8 mouse cellular contexts compared by ENCODE assay signal in genomic region chr13:21326657-21327211, GRCm38 (mm10). TPM values are rescaled to one million over a fixed set of nuclear protein-coding genes. Genes with fewer than 3 reads are reported as not detected.
DNase-seq lines count a peak whose midpoint lies in the region; ATAC-seq and TF ChIP-seq lines count a peak whose summit lies in the region.

No protein-coding gene starts in this region.

- TF ChIP-seq CTCF in E14TG2a.4 (conservative IDR thresholded peaks at IDR 0.05; ENCODE audit: low read length), result peak; percentile 75
- TF ChIP-seq CTCF in heart, postnatal 0 days (IDR thresholded peaks at IDR 0.05; ENCODE audit: low read depth), result peak; percentile 81
- TF ChIP-seq CTCF in olfactory bulb, adult 2 months (IDR thresholded peaks at IDR 0.05; ENCODE audit: insufficient read depth, low read depth, low read length), result peak; percentile 87
- TF ChIP-seq CTCF in thymus, adult 2 months (IDR thresholded peaks at IDR 0.05; ENCODE audit: borderline replicate concordance, control insufficient read depth, extremely low read depth, insufficient read depth, low read length, poor library complexity), result 0 out of 2 replicates have a peak, but pooled peaks have one; percentile 31

- TF ChIP-seq EP300 in heart, postnatal 0 days (IDR thresholded peaks at IDR 0.05; ENCODE audit: low read depth), result no peak

- TF ChIP-seq POLR2A in olfactory bulb, adult 2 months (IDR thresholded peaks at IDR 0.05; ENCODE audit: insufficient read depth, low read depth, low read length), result no peak
- TF ChIP-seq POLR2A in thymus, adult 2 months (IDR thresholded peaks at IDR 0.05; ENCODE audit: control insufficient read depth, extremely low read depth, insufficient read depth, low read length, poor library complexity), result no peak

- ATAC-seq in forebrain, embryonic 12.5 days (ENCODE audit: low FRiP score), result peak; percentile 72
- no peak; the same call in 1 of the 2 replicates for ATAC-seq in heart, postnatal 0 days (ENCODE audit: insufficient read depth, low read depth)
- ATAC-seq in liver, embryonic 16.5 days (ENCODE audit: low read depth), result peak; percentile 58

- H3K27me3 ChIP-seq in E14TG2a.4 (ENCODE audit: insufficient read depth, low read length), result peaks cover 3% of the 10 kb centered on the region
- peaks cover 8% of the 10 kb centered on the region for H3K27me3 ChIP-seq in forebrain, embryonic 12.5 days
- no peaks in the 10 kb centered on the region for H3K27me3 ChIP-seq in heart, postnatal 0 days (ENCODE audit: control insufficient read depth, insufficient read depth, low read length)
- H3K27me3 ChIP-seq in liver, embryonic 16.5 days (ENCODE audit: control insufficient read depth, insufficient read depth, low read depth, low read length), result peaks cover 16% of the 10 kb centered on the region
- H3K27me3 ChIP-seq in thymus, adult 2 months (ENCODE audit: control insufficient read depth, insufficient read depth, low read length), result no peaks in the 10 kb centered on the region; the same call in 1 of the 2 replicates

- peak; percentile 64 for DNase-seq in c-Kit-positive CD71-negative TER-119-negative erythroid progenitor cells, embryonic 14.5 days (ENCODE audit: low read depth)
- peak; percentile 78 for DNase-seq in heart, postnatal 0 days (ENCODE audit: low spot score)
- peak; percentile 92 for DNase-seq in kidney, postnatal 4 days
- DNase-seq in thymus, adult 2 months, result peak; percentile 29

- H3K36me3 ChIP-seq in E14TG2a.4 (ENCODE audit: insufficient read depth, low read length), result no peaks in the 10 kb centered on the region
- no peaks in the 10 kb centered on the region for H3K36me3 ChIP-seq in forebrain, embryonic 12.5 days (replicated peaks)
- H3K36me3 ChIP-seq in heart, postnatal 0 days (replicated peaks; ENCODE audit: control insufficient read depth, insufficient read depth, low read length), result no peaks in the 10 kb centered on the region
- H3K36me3 ChIP-seq in liver, embryonic 16.5 days (ENCODE audit: control insufficient read depth, insufficient read depth), result no peaks in the 10 kb centered on the region
- H3K36me3 ChIP-seq in thymus, adult 2 months (ENCODE audit: control insufficient read depth, insufficient read depth, low read length), result no peaks in the 10 kb centered on the region

- 1% methylated on average over 24 of the region's 24 CpGs for WGBS in forebrain, embryonic 12.5 days
- WGBS in heart, postnatal 0 days, result under 1% methylated on average over 24 of the region's 24 CpGs
- WGBS in liver, embryonic 16.5 days (ENCODE audit: insufficient replicate concordance), result under 1% methylated on average over 24 of the region's 24 CpGs
- 1% methylated on average over 24 of the region's 24 CpGs for WGBS in olfactory bulb, adult 2 months
- under 1% methylated on average over 24 of the region's 24 CpGs for WGBS in thymus, adult 2 months

- H3K4me3 ChIP-seq in E14TG2a.4 (replicated peaks; ENCODE audit: low read length), result peak overlapping the region; percentile 79
- H3K4me3 ChIP-seq in forebrain, embryonic 12.5 days (replicated peaks), result peak overlapping the region; percentile 44
- H3K4me3 ChIP-seq in heart, postnatal 0 days (ENCODE audit: low read depth, low read length), result peak overlapping the region; percentile 44
- H3K4me3 ChIP-seq in liver, embryonic 16.5 days (ENCODE audit: low read depth, low read length), result peak overlapping the region; percentile 55
- H3K4me3 ChIP-seq in olfactory bulb, adult 2 months (ENCODE audit: insufficient read depth, low read depth, low read length), result peak overlapping the region; percentile 56
- peak overlapping the region; percentile 12; the same call in 1 of the 2 replicates for H3K4me3 ChIP-seq in thymus, adult 2 months (ENCODE audit: control insufficient read depth, insufficient read depth, low read length)

- peak overlapping the region; percentile 42 for H3K9ac ChIP-seq in forebrain, embryonic 12.5 days
- H3K9ac ChIP-seq in heart, postnatal 0 days (replicated peaks; ENCODE audit: low read depth, low read length), result no peak overlapping the region
- H3K9ac ChIP-seq in liver, embryonic 16.5 days (ENCODE audit: low read depth, low read length), result no peak overlapping the region

- peaks cover 17% of the 10 kb centered on the region for H3K4me1 ChIP-seq in E14TG2a.4 (replicated peaks; ENCODE audit: low read depth, low read length)
- peaks cover 11% of the 10 kb centered on the region for H3K4me1 ChIP-seq in forebrain, embryonic 12.5 days
- H3K4me1 ChIP-seq in heart, postnatal 0 days (ENCODE audit: control insufficient read depth, insufficient read depth), result 0 out of 2 replicates have a peak, but pooled peaks cover 5% of the 10 kb centered on the region
- peaks cover 11% of the 10 kb centered on the region for H3K4me1 ChIP-seq in liver, embryonic 16.5 days (ENCODE audit: control insufficient read depth, low read depth, low read length)
- peaks cover 9% of the 10 kb centered on the region for H3K4me1 ChIP-seq in olfactory bulb, adult 2 months (ENCODE audit: control insufficient read depth, insufficient read depth, low read length)
- peaks cover 9% of the 10 kb centered on the region; the same call in 1 of the 2 replicates for H3K4me1 ChIP-seq in thymus, adult 2 months (replicated peaks; ENCODE audit: control insufficient read depth, insufficient read depth, low read length)

- H3K27ac ChIP-seq in forebrain, embryonic 12.5 days, result no peak overlapping the region
- no peak overlapping the region for H3K27ac ChIP-seq in heart, postnatal 0 days (ENCODE audit: low read depth)
- H3K27ac ChIP-seq in liver, embryonic 16.5 days (ENCODE audit: low read length), result no peak overlapping the region
- H3K27ac ChIP-seq in olfactory bulb, adult 2 months (ENCODE audit: insufficient read depth, low read depth, low read length), result no peak overlapping the region
- H3K27ac ChIP-seq in thymus, adult 2 months (ENCODE audit: control insufficient read depth, insufficient read depth, low read length), result no peak overlapping the region

- H3K4me2 ChIP-seq in forebrain, embryonic 12.5 days, result peak overlapping the region; percentile 57
- peak overlapping the region; percentile 62 for H3K4me2 ChIP-seq in heart, postnatal 0 days (ENCODE audit: low read depth, low read length)
- H3K4me2 ChIP-seq in liver, embryonic 16.5 days (ENCODE audit: low read depth, low read length), result peak overlapping the region; percentile 73

- H3K9me3 ChIP-seq in E14TG2a.4 (ENCODE audit: low read length), result no peaks in the 10 kb centered on the region
- no peaks in the 10 kb centered on the region for H3K9me3 ChIP-seq in forebrain, embryonic 12.5 days
- no peaks in the 10 kb centered on the region for H3K9me3 ChIP-seq in heart, postnatal 0 days (replicated peaks; ENCODE audit: control insufficient read depth, low read length)
- no peaks in the 10 kb centered on the region for H3K9me3 ChIP-seq in liver, embryonic 16.5 days (replicated peaks; ENCODE audit: control insufficient read depth, low read length)

RNA-seq across cellular contexts. Expression of gene Gpx6, which starts 14.8 kb away (rescaled TPM):
- polyA plus RNA-seq in forebrain, embryonic 12.5 days (2016; fragmentation: Nextera tagmentation; extraction: Ambion mirVana), result not detected in 2 replicates
- not detected in 2 replicates for total RNA-seq in heart, postnatal 0 days (2014; rRNA removed; ENCODE audit: low replicate concordance)
- polyA plus RNA-seq in heart, postnatal 0 days (2015; fragmentation: Nextera tagmentation; extraction: Ambion mirVana), result not detected in 2 replicates
- polyA plus RNA-seq in liver, embryonic 16.5 days (2015; fragmentation: Nextera tagmentation; extraction: Ambion mirVana), result not detected in 2 replicates
- polyA plus RNA-seq in olfactory bulb, adult 2 months (2012; ENCODE audit: insufficient read depth, insufficient read length, low replicate concordance, missing spikeins), result not detected in 2 replicates
- 0.36 and 0.38 TPM in 2 replicates for polyA plus RNA-seq in thymus, adult 2 months (2012; rRNA removed)

RNA-seq across cellular contexts. Expression of gene Olfr1367, which starts 20.0 kb away (rescaled TPM):
- polyA plus RNA-seq in forebrain, embryonic 12.5 days (2016; fragmentation: Nextera tagmentation; extraction: Ambion mirVana), result not detected in 2 replicates
- total RNA-seq in heart, postnatal 0 days (2014; rRNA removed; ENCODE audit: low replicate concordance), result not detected in 2 replicates
- polyA plus RNA-seq in heart, postnatal 0 days (2015; fragmentation: Nextera tagmentation; extraction: Ambion mirVana), result not detected in 2 replicates
- not detected in 2 replicates for polyA plus RNA-seq in liver, embryonic 16.5 days (2015; fragmentation: Nextera tagmentation; extraction: Ambion mirVana)
- polyA plus RNA-seq in olfactory bulb, adult 2 months (2012; ENCODE audit: insufficient read depth, insufficient read length, low replicate concordance, missing spikeins), result not detected in 2 replicates
- polyA plus RNA-seq in thymus, adult 2 months (2012; rRNA removed), result not detected in 2 replicates

RNA-seq across cellular contexts. Expression of gene Gpx5, which starts 34.2 kb away (rescaled TPM):
- not detected in 2 replicates for polyA plus RNA-seq in forebrain, embryonic 12.5 days (2016; fragmentation: Nextera tagmentation; extraction: Ambion mirVana)
- total RNA-seq in heart, postnatal 0 days (2014; rRNA removed; ENCODE audit: low replicate concordance), result not detected in 2 replicates
- not detected in 2 replicates for polyA plus RNA-seq in heart, postnatal 0 days (2015; fragmentation: Nextera tagmentation; extraction: Ambion mirVana)
- not detected in 2 replicates for polyA plus RNA-seq in liver, embryonic 16.5 days (2015; fragmentation: Nextera tagmentation; extraction: Ambion mirVana)
- polyA plus RNA-seq in olfactory bulb, adult 2 months (2012; ENCODE audit: insufficient read depth, insufficient read length, low replicate concordance, missing spikeins), result not detected in 2 replicates
- polyA plus RNA-seq in thymus, adult 2 months (2012; rRNA removed), result not detected in 2 replicates

RNA-seq across cellular contexts. Expression of gene Zscan12, which starts 35.9 kb away (rescaled TPM):
- polyA plus RNA-seq in forebrain, embryonic 12.5 days (2016; fragmentation: Nextera tagmentation; extraction: Ambion mirVana), result 20.1 and 20.2 TPM in 2 replicates
- 3.6 and 7.8 TPM in 2 replicates for total RNA-seq in heart, postnatal 0 days (2014; rRNA removed; ENCODE audit: low replicate concordance)
- polyA plus RNA-seq in heart, postnatal 0 days (2015; fragmentation: Nextera tagmentation; extraction: Ambion mirVana), result 5.2 TPM in 2 replicates
- 2.7 and 2.9 TPM in 2 replicates for polyA plus RNA-seq in liver, embryonic 16.5 days (2015; fragmentation: Nextera tagmentation; extraction: Ambion mirVana)
- not detected in 2 replicates for polyA plus RNA-seq in olfactory bulb, adult 2 months (2012; ENCODE audit: insufficient read depth, insufficient read length, low replicate concordance, missing spikeins)
- 1.5 and 1.6 TPM in 2 replicates for polyA plus RNA-seq in thymus, adult 2 months (2012; rRNA removed)

Comparison
In these comparisons a context has a peak if more than half of its experiments do, and no peak if none do; other contexts are left out.
1. H3K4me3 ChIP-seq: peak in every context shown above with its lines; median percentile 79 in E14TG2a.4; 56 in olfactory bulb, adult 2 months; 55 in liver, embryonic 16.5 days; 44 in forebrain, embryonic 12.5 days; 44 in heart, postnatal 0 days; 12 in thymus, adult 2 months.
2. CTCF ChIP-seq: peak in every context shown above with its lines; median percentile 87 in olfactory bulb, adult 2 months; 81 in heart, postnatal 0 days; 75 in E14TG2a.4; 31 in thymus, adult 2 months.
3. DNase-seq: peak in every context shown above with its lines; median percentile 92 in kidney, postnatal 4 days; 78 in heart, postnatal 0 days; 64 in c-Kit-positive CD71-negative TER-119-negative erythroid progenitor cells, embryonic 14.5 days; 29 in thymus, adult 2 months.